Mouse (Mus musculus) urinary bladder, postnatal 36 days (tissue): Measurements from ENCODE around the gene Bud23.
A peak's percentile ranks its signal among the peaks of the same experiment; 100 is the strongest.

Experiments used
- DNase-seq, 2 experiments: peaks; one replicate each; pipeline ENCODE4 v3.0.0; 2022; ENCODE audit warnings: low spot score in 2 of 2, mixed read lengths in 1 of 2

Gene Bud23

DNA sequence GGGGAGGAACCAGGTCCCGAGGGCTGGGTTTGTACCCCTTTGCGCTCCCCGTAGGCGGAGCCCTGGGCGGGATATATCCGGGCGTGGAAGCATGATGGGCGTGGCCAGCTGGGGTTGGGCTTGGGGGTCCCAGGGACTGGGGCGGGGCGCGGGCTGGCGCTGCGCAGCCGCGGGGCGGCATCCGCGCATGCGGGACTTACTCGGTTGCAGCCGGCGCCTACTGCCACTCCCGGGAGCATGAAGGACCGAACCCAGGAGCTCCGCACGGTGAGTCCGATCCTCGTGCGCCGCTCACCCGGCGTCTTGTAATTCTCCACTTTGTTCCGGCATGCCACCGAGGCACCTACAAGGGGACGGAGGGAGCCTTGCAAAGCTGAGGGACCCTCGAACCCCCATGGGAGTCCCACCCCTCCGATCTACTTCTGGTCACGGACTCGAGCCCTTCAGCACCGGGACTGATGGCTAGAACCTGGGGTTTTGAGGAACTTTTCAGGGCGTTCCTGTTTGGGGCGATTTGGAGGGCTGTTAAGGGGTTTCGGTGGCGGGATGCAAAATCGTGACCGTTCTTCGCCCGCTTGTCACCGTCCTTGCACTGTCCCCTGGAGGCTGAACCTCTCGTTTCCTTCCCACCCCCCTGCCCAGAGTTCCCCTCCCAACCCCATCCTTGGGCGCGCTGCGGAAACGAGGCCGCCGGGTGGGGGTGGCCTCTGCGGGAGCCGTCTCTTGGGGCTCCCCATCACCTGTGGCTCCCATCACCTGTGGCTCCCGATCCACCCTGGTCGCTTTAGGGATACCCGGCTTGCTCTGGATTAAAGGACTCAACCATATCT, 41.2 kb downstream of the Bud23 start, which contains the start of gene Stx1a:
Gene Stx1a (plus strand): TSS at position 139 of the 830 bp plus-strand sequence.
- peak; percentile 76 to 86 for DNase-seq

DNA sequence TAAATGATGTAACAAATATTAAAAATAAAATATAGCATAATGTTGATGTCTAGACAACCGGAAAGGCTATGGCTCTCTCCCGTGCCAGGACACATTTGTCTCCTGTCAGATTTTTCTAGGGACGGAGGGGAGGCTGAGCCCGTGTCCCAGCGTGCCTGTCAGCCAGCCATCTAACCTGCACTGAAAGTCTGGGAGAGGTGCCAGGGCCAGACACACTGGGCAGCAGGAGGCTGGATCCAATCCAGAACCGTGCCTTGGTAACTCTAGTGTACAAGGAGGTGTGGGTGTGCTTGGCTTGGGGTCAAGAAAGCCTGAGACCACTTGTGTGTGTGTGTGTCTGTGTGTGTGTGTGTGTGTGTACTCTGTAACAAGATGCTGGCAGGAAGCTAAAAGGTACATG, 42.9 kb downstream of the Bud23 start:
- DNase-seq = peak in 1 of 2 experiments; percentile 61

DNA sequence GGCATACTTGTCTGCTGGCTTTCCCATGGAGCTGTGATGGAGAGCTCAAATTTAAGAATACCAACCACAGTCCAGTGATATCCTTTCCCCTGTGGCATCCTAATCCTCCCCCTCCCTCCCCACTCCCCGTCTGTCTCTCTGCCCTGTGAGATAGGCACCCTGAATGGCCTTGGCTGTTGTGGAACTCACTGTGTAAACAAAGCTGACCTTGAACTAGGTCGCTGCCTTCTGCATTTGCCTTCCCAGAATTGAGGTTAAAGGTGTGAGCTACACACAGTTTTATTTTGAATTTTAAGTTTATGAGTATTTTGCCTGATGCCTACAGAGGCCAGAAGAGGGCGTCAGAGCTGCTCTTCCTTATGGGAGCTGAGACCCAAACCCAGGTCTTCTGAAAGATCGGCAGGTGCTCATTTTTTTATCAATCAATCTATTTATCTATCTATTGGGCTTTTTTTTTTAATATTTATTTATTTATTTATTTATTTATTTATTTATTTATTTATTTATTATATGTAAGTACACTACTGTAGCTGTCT, 48.5 kb downstream of the Bud23 start:
- no peak for DNase-seq

DNA sequence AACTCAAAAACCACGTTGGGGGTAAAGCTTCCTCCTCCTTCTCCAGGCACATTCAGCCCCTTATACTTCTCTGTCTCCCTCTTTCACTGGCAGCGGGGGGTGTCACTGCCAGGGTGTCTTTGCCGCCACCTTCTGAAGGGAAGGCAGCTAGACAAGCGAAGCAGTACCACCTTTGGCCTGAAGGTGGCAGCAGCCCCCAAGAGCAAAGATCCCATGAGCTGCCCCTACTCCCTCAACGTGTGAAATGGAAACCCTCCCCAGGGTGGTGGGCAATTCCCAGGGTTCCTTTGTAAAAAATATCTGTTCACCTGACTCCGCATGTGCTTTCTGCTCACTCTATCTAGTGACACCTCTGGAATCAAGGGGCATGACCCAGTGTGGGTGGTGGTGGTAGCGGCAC, 49.3 kb downstream of the Bud23 start:
- DNase-seq = peak; percentile 69 to 82

DNA sequence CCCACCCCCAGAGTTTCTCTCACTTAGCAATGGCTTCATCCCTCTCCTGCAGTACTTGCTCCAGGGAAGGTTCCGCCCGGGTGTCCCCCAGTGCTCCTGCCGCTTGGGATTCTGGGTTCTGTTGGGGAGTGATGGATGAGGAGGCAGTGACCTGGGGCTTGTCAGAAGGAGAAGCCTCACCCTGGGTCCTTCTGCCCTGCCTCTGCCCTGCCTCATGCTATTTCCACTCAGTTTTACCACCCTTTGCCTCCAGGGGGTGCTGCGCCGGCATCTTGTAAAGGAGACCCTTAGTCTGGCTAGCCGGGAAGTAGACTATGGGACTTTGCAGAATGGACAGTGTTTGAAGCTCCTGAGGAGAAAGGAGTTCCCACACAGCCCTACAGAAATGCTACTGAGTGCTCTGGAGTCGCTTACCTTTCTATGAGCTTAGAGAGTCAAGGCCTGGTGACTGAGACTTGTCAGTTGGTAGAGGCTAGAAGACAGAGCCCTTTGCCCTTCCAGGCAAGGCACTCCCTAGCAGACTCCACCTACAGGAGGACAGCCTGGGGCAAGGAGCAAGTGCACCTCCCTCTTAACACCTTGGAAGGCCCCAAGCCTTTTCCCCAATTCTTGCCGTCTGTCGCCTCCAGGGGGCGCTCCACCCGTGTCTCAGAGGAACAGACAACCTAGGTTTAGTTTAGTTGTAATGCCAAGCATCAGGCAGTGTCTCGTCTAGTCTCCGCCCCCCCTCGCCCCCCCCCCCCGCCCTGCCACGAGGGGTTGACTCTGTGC, 51.9 kb downstream of the Bud23 start:
- DNase-seq = peak; percentile 60 to 73

DNA sequence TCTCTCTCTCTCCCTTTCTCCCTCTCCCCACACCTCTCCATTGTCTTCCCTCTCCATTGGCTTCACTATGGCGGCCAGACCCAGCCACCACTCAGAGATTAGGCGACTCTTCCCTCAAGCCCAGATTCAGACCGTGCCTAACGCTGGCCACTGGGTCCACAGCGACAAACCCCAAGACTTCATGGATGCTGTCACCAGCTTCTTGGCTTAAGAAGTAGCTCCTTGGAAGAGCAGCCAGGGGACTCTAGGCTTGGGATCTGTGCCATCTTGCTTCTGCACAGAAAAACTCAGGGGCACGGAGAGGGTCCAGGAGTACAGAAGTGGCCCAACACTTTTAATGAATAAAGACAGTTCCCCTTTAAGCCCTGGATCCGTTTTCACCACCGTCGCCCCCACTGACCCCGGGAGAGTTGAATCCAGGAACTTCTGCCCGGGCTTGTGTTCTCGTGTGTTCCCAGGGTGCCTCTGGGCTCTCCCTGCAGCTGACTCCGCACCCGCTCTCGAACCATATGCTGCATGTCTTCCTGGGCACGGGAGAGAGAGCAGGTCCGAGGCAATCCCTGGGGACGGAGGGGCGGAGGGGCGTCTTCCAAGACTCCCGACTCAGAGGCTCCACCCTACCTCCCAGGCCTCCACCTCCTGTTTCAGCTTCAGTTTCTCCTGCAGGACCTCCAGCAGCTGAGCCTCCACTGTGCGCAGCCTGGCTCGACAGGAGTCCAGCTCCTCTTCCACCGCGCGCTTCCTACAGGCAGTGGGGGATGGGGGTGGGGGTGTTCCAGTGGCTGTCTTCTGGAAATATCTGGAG, 52.7 kb downstream of the Bud23 start:
- DNase-seq = no peak

DNA sequence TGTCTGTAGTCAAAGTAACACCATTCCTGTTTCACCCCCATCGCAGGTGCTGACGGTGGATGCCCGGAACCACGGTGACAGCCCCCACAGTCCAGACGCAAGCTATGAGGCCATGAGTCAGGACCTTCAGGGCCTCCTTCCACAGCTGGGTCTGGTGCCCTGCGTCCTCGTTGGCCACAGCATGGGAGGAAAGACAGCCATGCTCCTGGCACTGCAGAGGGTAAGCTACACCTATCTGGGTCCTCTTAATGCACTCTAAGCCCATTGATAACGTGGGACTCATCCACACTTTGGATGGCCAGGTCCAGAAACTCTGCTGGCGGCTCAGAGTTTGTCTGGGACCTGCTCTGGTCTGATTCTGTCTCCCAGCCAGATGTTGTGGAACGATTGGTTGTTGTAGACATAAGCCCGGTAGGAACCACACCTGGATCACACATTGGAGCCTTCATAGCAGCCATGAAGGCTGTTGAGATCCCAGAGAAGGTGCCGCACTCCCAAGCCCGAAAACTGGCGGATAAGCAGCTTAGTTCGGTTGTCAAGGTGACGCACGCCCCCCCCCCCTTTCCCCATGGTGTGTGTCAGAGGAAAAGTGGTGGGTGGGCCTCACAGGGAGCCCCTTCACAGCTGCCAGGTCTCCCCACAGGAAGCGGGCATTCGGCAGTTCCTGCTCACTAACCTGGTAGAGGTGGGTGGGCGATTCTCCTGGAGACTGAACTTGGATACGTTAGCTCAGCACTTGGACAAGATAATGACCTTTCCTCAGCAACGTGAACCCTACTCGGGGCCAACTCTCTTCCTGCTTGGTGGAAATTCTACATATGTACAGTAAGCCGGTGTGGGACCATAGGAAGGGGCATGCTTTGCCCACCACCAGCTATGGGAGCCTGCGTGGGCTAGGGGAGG, 53.7 kb downstream of the Bud23 start:
- no peak for DNase-seq

DNA sequence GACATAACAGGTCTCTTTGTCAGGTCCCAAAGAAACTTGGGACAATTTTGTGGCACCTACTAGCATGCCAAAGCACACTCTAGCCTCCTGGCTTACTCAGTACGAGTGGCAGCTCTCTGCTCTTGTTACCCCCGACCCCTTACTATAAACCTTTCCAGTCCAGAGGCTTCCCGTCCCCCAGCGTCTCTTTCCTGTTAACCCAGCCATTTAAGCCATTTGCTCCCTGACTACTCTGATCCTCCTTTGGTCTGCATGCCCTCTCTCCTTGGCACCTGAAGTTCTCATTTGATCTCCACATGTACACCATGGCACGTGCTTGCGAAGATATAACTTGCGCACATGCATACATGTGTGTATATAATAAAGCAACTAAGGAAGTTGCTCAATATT, 54.4 kb downstream of the Bud23 start:
- DNase-seq = no peak

DNA sequence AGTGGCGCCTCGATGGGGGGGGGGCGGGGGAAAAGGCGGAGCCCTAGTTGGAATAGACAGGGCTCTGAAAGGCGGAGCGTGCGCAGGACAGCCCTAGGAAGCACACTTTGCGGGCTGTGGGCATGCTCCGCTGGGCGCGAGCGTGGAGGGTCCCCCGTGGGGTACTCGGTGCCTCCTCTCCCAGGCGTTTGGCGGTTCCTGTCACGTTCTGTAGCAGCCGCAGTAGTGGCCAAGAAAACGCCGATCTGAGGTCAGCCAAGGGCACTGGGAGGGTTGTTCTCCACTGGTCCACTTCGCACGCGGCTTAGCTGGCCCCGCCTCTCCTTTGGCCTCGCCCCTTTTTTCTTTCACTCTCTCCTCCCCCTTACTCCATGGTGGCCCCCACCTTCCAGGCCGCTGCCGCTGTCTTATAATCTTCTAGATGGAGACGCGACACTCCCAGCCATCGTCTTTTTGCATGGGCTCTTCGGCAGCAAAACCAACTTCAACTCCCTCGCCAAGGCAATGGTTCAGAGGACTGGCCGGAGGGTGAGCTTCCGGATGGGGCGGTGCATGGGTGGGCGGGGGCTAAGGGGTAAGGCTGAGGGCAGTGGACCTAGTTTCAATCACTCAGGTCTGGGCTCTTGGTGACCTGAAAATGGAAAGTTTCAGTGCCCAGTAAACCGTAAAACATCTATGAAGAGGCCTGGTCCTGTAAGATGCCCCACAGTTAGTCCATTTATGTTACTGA, 55.0 kb downstream of the Bud23 start:
- peak; percentile 88 to 92 for DNase-seq

DNA sequence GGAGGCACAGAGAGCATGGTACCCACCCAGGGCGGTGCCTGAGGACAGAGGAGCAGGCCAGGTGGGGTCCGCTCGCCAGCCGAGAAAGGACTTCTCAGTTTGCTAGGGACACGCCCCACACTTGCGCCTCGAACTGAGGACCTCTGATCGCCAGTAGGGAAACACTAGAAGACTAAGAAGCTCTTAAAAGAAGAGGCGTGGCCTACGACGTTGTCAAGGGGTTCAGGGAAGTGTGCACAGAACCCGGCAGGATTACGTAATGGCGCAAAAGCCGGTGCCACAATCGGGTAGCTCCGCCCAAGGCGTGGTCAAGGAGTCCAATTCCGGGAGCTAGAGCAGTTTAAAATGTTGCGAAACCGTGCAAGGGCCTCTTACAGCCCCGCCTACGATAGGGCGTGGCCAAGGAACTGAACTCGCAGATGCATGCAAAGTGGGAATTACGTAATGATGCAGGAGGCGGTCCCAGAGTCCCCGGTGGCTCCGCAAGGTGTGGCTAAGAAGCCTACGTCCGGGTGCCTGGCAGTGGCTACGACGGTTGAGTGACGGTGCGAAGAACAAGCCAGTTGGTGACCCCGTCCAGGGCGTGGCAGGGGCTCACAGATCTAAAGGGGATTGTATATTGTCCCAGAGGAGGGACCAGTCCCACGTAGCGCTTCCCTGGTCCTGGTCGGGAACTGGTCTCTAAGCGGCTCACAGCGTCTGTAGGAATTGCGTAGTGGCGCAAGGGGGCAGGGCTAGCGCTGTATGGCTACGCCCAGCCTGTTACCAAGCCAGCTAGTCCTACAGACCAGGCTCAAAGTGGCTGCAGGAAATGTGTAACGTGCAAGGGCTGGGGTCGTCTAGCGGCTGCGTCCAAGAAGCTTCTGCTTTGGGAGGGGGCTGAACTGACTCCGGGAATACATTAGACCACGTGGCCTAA, 55.8 kb downstream of the Bud23 start, which contains the start of gene Abhd11:
Gene Abhd11 (plus strand): TSS at position 482 of the 919 bp plus-strand sequence.
- peak; percentile 95 to 99 for DNase-seq

DNA sequence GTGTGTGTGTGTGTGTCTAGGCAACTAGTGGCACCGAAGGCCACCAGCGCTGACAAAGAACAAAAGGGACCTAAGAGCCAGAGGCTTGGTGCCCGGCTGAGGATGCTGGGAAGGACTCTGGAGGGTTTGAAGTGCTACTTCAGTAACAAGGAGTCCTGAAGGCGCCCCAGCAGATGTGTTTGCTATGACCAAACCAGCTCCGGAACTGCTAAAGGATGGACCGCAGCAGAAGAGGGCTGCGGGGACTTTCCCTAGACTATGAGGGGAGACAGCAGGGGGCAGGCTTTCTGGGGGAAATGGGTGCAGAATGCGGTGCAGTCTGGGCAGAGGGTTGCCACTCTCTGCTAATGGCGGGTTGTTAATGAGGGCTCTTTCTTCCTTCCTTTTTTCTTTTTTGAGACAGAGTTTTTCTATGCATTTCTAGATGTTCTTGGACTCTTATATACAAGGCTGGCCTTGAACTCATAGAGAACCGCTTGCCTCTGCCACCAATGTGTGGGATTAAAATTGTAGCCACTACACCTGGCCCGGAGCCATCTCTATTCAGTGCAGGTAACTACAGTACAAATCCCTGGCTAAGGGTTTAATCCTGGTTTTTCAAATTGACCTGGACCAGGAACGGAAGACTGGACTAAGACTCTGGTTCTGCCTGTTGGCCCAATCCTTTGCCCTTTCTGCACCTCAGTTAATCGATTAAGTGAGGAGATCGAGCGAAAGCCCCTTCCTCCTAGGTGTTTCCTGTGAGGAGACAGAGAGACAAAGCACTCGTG, 56.8 kb downstream of the Bud23 start:
- DNase-seq = no peak
